Mouse (Mus musculus) c-Kit-negative CD71-positive TER-119-positive erythroid progenitor cells, embryonic 14.5 days (primary cell): ENCODE results near the gene Cenpx.

Experiments used
- DNase-seq: peaks from one replicate; pipeline ENCODE4 v3.0.0-alpha.2; 2013; ENCODE audit warnings: low read depth, low spot score

Gene Cenpx

DNA sequence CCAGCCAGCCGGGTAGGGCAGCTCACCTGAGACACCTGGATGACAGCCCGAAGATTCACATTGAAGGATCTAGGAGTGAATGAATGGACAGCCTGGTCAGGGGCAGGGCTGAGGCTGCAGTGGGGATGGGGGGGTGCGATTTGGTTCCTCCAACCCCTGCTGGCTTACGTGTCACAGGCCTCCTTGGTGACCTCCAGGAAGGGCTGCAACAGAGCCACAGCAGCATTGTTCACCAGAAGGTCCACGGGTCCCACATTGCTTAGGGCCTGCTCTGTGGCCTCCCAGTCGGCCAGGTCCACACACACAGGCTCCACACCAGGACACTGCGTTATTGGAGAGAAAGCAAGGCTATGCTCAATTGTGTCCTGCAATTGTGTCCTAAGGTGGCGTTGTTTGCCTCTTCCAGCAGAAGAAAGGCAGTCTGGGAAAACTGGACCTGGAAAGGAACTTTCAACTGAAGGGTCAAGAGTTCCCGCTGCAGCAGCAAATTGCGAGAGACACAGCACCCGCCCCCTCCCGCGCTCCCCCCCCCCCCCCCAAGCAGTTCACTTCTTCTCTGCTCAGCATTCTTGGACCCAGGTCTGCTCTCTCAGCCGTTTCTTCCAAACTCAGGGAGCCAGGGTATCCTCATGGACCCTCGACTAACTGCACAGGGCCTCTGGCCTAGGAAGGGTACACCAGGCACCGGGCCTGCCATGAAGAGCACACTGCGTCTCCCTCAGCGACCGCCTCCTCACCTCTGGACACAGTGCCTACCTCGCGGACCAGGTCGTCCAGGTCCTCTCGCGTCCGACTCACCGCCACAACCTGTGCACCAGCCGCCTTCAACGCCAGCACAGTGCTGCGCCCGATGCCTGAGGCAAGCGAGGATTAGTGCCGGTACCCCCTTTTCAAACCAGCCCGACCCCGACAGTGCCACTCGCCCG is 13.0 kb upstream of the Cenpx start:
- no peak for DNase-seq

DNA sequence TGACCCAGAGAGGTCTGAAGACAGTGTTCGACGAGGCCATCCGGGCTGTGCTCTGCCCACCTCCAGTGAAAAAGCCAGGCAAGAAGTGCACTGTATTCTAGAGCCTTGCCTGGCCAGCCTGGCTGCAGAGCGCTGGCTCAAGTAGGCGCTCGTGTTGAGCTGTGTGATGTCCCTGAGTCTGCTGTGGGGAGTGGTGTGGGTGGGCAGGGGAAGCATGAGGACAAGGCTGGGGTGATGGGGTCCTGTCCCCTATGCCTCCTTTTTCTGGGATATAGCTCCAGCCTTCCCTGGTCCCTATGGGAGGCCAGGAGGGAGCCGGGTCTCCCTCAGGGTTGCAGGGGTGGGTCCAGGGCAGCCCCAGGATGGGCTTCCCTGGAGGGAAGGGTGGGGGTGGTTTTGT is 10.0 kb upstream of the Cenpx start:
- DNase-seq = no peak

DNA sequence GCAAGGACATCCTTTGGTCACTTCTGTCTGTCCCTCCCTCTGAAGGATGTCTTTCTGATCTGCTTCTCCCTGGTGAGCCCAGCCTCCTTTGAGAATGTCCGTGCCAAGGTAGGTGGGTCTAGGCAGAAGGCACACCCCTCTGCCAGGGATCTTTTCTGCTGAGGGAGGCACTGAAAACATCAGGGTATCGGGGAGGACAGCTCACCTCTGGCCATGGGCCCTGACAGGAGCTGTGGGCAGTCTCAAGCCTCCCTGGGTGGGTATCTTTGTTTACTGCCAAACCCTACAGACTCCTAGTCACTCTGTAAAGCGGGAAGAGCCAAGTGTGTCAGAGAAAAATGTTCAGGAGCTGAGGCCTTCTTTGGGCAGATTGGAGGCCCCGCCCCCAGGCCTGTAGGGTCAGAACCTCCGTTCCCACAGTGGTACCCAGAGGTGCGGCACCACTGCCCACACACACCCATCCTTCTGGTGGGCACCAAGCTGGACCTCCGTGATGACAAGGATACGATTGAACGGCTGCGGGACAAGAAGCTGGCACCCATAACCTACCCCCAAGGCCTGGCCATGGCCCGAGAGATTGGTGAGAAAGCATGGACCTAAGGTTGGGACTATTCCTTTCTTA is 9.3 kb upstream of the Cenpx start:
- no peak for DNase-seq

DNA sequence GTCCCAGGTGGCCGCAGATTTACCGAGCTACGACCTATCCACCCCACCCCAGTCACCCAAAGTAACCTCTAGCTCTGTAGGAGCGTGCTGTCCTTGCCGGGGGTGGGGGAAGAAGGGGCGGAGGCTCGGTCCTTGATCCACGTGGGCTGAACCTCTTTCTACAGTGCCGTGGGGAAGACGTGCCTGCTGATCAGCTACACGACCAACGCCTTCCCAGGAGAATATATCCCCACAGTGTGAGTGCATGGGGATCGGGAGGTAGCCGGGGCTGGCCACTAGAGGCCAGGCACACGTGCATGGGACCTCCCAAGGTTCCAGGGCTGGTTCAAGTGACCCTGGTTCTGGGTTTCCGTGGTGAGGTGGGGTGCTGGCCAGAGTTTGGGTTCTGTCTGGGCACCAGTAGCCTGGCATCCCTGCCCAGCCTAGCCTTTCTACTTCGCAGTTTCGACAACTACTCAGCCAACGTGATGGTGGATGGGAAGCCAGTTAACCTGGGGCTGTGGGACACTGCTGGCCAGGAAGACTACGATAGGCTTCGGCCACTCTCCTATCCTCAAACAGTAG is 8.6 kb upstream of the Cenpx start:
- DNase-seq = no peak

DNA sequence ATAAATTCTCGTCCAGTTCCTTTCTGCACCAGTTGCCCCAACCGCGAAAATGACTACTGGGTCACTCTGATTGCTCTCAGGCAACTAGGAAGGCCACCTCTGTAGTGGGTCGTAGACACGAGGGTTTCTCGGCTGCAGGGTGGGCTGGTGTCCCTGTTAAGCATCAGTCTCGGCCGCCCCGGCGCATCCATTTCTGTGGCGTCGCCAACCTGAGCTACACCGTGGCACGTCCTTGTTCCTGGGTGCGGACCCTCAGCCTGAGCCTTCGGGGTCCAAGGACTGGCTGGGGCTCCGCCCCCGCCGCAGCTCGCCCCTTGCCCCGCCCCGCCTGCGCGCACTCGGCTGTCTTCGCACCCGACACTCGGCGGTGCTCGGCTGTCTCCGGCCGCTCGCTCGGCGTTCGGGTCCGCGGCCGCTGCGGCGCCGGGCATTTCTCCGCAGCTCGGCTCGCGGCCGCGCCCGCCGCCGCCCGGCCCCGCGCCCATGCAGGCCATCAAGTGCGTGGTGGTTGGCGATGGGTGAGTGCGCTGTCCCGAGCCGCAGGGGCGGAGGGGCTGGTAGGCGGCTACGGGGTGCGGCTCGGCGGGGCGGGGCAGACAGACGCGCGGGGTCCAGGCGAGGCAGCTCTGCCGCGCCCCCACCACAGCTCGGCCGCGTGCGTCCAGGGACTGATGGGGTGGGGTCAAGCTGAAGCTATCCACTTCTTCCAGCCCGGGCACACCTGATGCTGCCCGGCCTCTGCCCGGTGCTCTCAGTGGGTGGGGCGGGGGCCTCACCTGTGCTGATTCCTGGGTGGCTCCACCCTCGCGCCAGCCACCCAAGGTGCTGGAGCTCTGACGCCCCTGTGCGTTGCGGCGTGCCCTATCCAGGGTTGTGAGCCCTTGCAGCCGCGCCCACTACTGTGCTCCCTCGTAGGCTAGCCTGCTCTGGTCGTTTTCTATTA is 7.9 kb upstream of the Cenpx start, which contains the start of gene Rac3:
Gene Rac3, plus strand, starts transcription at position 347 of the 943 bp plus-strand sequence.
- DNase-seq = no peak

DNA sequence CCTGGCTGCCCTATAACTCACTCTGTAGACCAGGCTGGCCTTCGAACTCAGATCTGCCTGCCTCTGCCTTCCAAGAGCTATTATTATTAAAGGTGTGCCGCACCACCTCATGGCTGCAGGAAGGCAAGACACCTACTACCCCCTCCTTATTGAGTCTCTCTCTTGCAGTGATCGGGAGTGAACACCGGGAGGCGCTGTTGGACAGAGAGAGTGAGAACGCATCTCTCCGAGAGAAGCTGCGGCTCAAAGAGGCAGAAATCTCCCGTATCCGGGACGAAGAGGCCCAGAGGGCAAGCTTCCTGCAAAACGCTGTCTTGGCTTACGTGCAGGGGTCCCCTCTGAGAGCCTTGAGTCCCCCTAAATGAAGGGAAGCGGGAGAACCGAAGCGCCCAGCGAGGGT is 6.9 kb upstream of the Cenpx start:
- DNase-seq = no peak

DNA sequence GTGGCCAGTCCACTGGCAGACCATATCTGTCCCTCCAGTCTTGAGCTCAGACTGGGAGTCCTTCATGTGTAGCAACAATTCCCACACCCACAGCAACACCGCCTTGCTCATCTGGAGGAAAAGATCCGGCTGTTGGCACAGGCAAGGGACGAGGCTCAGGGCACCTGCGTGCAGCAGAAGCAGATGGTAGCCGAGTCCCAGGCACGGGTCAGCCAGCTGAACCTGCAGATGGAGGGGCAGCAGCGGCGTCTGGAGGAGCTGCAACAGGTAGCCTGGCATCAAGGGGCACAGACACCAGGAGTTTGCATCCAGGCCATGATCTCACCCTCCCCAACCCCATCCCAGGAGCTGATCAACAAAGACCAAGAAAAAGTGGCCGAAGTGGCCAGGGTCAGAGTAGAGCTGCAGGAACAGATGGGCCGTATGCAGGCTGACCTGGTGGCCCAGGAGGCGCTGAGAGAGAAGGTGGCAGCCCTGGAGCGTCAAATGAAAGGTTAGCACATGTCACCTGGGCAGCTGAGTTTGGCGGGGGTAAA is 6.4 kb upstream of the Cenpx start:
- no peak for DNase-seq

DNA sequence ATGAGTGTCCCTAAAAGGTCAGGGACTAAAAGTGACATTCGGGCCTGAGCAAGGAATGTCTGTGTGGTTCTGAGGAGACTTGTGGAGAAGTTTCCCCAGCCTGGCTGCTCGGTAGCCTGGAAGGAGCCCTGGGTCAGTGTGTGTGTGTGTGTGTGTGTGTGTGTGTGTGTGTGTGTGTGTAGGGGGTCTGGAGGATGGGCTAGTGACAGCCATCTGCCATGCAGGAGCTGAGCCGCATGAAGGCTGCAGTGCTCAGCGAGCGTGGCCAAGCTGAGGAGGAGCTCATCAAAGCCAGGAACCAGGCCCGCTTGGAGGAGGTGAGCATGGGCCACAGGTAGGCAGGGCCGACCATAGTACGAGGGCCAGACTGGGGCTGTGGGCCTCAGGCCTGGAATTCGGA is 5.7 kb upstream of the Cenpx start:
- no peak for DNase-seq

DNA sequence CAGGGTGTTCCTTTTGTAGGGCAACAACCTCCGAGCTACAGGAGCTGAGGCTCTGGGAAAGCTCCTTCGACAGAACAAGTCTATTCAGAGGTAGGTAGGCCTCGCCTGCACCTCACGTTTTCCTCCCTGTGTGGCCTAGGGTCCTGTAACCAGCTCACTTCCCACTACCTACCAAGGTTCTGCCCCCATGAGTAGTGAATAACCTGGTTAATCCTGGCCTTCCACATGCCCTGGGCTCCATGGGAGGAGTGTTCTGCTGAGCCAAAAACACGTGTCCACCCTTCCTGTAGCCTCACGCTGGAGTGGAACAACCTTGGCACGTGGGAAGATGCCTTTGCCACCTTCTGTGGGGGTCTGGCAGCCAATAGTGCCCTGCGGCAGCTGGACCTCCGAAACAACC is 1.6 kb upstream of the Cenpx start:
- DNase-seq = no peak

DNA sequence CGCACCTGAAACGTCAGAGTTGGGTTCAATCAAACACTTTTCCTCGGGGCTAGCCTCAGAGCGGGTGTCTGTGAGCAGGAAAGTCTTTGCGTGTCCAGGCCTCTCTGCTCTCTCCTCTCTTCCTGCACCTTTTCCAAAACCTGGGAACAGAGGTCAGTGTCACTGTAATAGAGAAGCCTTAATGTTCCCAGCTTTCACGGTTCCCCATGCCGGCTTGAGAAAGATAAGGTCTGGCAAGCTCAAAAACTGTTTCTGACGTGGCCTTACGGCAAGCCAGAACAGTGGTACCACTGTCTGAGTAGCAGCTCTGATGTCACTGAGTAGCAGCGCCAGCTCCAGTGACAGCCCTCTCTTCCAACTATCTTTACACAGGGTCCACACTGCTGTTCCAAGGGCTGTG is 1.0 kb upstream of the Cenpx start:
- DNase-seq = no peak

DNA sequence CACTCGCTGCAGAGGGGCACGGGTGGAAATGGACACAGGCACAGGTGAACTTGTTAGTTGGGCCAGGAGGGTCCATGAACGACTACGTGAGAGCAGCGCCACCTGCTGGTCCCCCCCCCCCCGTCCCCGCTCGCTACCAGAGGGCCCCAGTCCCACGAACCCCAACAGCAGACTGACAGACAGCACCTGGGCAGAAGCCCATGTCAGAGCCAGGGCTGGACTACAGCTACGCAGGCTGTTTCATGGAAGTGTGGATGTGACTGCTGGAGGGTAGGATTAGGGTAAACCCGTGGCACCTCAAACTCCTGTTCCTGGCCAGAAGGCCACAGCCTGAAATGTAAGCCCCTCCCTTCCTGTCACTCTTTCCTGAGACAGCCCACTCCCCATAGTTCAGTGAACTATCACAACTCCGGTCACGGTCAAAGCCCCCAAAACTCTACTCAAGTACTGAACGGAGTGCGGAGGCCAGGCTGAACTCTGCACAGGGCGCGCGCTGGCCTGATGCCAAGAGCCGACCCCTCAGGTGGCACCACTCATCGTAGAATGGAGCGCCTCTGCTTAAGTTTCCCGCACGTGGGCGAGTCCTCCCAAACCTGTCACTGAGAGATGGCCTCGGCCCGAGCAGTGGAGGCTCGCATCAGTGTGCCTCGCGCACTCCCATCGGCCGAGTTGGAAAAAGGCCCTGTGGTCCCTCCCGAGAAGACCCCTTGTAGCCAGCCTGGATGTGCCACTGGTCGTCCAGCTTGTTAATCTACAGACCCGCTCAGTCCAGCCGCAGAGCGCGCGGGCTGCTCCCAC is 568 bp downstream of the Cenpx start:
- no peak for DNase-seq

DNA sequence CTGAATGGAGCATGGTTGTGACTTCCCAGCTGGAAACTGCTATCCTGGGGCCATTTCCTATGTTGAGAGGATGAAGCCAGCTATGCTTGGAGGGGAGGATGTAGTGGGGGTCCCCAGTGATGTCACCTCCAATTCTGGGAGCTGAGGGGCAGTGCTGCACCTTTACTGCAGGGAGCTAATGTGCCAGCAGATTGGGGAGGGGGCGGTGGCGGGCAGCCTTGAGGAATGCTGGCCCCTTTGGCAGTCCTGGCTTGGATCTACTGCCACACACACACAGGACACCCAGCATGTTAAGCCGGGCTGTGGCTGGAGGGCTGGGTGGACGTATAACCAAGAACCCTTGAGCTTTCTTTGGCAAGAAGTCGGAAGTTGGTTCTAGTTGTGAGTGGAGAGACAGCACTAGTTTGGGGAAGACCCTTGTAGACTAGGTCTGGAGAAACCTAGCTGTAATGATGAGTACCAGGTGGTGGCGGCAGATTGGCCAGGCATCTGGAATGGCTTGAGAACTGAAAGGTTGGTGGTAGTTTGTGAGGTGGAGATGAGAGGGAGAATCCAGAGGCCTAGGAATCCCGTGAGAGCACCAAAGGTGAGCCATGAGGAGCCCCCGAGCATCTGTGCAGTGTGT is 1.4 kb downstream of the Cenpx start:
- no peak for DNase-seq

DNA sequence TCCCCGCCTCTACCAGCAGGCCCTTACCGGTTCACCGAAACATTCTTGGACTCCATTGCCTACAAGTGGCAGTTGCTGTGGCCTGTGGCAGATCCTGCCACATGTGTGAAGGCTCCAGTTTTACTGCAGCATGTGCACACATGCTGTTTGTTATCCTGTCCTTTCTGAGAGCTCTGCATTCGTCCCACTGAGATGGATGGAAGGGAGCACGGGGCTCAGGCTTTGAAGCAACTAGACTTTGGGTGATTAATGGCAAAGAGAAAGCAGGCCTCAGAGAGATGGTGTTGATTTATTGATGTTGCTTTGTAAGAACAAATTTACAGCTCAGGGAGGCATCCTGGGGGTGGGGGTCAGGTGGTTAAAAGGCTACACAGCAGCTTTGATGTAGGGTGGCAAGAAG is 2.9 kb downstream of the Cenpx start:
- no peak for DNase-seq

DNA sequence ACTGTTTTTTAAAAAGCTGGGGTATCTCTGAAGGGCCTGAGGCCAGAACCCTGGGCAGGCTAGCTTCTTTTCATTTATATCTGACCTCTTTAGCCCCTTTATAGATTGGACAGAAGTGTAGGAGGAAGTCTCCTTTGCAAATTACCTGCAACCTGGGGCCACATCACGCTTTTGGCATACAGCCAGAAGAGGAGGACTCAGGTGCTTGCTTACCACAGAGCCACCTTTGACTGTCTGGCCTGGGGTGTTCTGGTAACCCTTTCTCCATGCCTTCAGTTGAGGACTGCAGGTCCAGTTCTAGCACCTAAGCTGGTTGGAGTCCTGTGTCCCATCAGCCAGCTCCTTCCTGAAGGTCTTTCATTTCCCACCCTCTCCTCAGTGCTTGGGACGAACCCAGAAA is 4.0 kb downstream of the Cenpx start:
- DNase-seq = no peak

DNA sequence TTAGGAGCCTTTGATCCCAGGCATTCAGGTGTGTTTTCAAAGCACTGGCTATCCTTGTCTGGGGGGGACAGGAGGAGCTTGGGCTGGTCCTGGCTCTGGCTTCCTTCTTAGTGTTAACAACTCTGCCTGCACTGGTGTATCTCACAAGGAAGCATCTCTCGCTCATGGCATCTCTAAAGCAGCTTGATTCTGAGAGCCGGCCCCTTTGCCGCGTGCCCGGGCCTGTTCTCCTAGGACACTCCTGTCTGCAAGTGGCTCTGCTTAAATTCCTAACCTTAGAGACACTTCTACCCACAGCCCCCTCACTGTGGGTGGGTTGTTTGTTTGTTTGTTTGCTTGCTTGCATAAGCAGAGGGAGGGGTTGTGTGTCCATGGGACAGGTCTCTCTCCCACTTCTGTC is 5.6 kb downstream of the Cenpx start:
- no peak for DNase-seq

DNA sequence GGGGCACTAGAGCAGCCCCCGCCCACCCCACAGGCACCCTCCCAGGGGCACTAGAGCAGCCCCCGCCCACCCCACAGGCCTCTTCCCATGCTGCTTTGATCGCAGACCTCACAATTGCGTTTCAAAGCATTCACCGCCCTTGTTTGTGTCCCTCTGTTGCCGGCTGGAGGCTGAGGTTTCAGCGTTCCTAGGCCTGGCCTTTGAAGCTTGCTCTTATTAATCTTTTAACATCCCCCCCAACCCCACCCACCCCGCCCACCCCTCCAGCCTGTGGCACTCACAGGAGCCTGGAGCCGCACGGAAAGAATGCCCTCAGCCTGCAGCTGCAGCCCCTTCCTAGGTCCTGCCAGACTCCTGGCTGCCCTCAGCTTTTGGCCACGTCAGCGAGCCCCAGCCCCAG is 6.3 kb downstream of the Cenpx start:
- DNase-seq = no peak

DNA sequence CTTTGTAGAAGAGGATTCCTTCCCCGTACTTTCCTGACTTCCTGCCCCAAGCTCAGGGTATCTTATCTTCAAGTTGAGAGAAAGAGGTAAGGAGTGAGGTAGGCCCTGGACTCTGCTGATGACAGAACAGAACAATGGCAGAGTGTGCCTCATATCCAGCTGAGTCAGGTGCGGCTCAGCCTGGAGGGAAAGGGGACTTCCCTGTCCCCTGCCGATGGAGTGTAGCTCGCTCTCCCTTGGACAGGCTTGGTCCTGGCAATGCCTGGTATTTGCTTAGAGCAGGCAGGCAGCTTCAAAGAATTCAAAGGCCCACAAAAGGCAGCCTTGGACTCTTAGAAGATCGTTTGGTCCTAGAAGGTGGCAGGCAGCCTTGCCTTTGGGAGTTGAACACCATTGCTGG is 7.4 kb downstream of the Cenpx start:
- DNase-seq = no peak

DNA sequence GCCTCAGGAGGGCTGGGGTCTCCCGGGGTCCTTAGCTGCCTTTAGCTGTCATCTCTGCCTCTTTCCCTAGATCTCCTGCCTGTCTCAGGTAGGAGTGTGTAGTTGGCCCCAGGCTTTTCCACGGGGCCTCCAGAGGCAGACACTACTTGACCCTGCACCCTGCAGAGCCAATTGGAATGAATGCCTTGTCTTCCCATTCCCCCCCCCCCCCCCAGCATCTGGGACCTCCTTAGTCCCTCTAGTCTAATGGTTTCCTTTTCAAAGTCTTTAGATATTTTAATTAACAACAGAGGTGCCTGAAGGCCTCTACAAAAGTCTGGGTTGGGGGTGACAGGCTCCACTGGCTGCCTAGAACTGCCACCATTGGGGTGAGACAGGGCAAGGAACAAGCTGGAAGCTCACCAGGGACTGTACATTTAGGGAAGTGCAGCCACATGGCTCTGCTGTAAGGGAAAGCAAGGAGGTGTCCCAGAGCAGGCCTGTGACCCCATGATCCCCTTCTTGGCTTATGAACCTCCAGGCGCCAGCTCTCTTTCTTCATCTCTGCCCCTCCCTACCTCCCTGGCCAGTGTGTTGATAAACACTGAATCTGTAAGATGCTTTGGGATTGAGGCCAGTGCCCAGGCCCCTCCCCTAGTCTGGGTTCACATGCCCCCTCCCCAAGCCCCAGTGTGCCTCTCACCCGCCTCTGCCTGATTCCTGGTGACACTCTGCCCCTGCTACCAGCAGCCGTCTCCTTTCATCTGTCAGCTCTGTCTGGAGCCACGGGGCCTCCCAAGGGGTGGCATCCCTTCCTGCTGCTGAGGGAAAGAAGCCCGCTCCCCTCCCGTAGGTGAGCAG is 8.8 kb downstream of the Cenpx start:
- no peak for DNase-seq
